Mouse (Mus musculus) limb, embryonic 14.5 days (tissue): ENCODE data around the gene Rad51c. TPM values are rescaled to one million over a fixed set of nuclear protein-coding genes. Genes with fewer than 3 reads are reported as not detected.
"Not testable (repeated sequence)": the region's sequence is repeated elsewhere in the genome, so short reads cannot be mapped to it uniquely, and the experiment has no call there.

ENCODE experiments used
- ATAC-seq: fragments of 200-750 bp; cut with Nextera tagmentation; 2 replicates; pipeline ENCODE4 v1.8.0; 2017; ENCODE audit warnings: low read depth, moderate number of reproducible peaks, moderate TSS enrichment; ENCODE audit not compliant: low FRiP score
- DNase-seq: peaks from one replicate; pipeline ENCODE4 v3.0.0-alpha.2; 2015; ENCODE audit warnings: low spot score
- H3K27ac ChIP-seq: fragments of 300-500 bp; sonication (generic); replicated peaks from 2 replicates; pipeline ENCODE4 v1.5.1; 2014; ENCODE audit warnings: low read depth, mild to moderate bottlenecking, low read length, moderate library complexity, mixed read lengths
- H3K27me3 ChIP-seq: fragments of 300-500 bp; sonication (generic); 2 replicates; pipeline ENCODE4 v1.6.1; 2014; ENCODE audit warnings: low read length, mixed read lengths; ENCODE audit not compliant: control insufficient read depth, insufficient read depth
- H3K36me3 ChIP-seq: fragments of 300-500 bp; sonication (generic); 2 replicates; pipeline ENCODE4 v1.6.1; 2014; ENCODE audit warnings: mild to moderate bottlenecking, low read length, moderate library complexity, mixed read lengths; ENCODE audit not compliant: control insufficient read depth, insufficient read depth
- H3K4me1 ChIP-seq: fragments of 300-500 bp; sonication (generic); 2 replicates; pipeline ENCODE4 v1.6.1; 2014; ENCODE audit warnings: antibody characterized with exemption, low read length, mixed read lengths; ENCODE audit not compliant: control insufficient read depth, insufficient read depth
- H3K4me2 ChIP-seq: fragments of 300-500 bp; sonication (generic); replicated peaks from 2 replicates; pipeline ENCODE4 v1.6.1; 2014; ENCODE audit warnings: low read depth, mild to moderate bottlenecking, low read length, moderate library complexity; ENCODE audit not compliant: severe bottlenecking
- H3K4me3 ChIP-seq: fragments of 300-500 bp; sonication (generic); replicated peaks from 2 replicates; pipeline ENCODE4 v1.5.1; 2014; ENCODE audit warnings: low read length
- H3K9ac ChIP-seq: fragments of 300-500 bp; sonication (generic); 2 replicates; pipeline ENCODE4 v1.6.1; 2014; ENCODE audit warnings: mild to moderate bottlenecking, low read depth, low read length, moderate library complexity; ENCODE audit not compliant: severe bottlenecking
- H3K9me3 ChIP-seq: fragments of 300-500 bp; sonication (generic); 2 replicates; pipeline ENCODE4 v1.6.1; 2016; ENCODE audit warnings: low read length; ENCODE audit not compliant: control insufficient read depth
- POLR2A ChIP-seq: fragments of 200-500 bp; IDR thresholded peaks from 2 replicates; pipeline ENCODE4 v1.8.0; 2012; ENCODE audit warnings: inconsistent platforms, mild to moderate bottlenecking, moderate library complexity, borderline replicate concordance; ENCODE audit not compliant: insufficient read depth, insufficient read length; ENCODE audit errors: extremely low read depth
- WGBS: fragments of 180-500 bp; shearing (Covaris S2); extraction: QIAGEN DNeasy Blood & Tissue Kit; methylation state at CpG from one replicate; pipeline ENCODE4 v1.1.7; 2014; 5-methylcytosine and 5-hydroxymethylcytosine counted together
- polyA plus RNA-seq, 2 experiments: library from polyadenylated mRNA; depleted of rRNA in 1 of 2; stranded (reverse) in 1 of 2; unstranded in 1 of 2; fragments of >200 nt; fragmentation: Nextera tagmentation in 1 of 2; extraction: Ambion mirVana in 1 of 2; gene quantifications; 2 replicates each; pipeline versions ENCODE4 v1.2.1 to v1.2.3; 2012 to 2014

Rad51c gene
- polyA plus RNA-seq, 2 experiments, result 8.0 to 9.8 TPM

DNA sequence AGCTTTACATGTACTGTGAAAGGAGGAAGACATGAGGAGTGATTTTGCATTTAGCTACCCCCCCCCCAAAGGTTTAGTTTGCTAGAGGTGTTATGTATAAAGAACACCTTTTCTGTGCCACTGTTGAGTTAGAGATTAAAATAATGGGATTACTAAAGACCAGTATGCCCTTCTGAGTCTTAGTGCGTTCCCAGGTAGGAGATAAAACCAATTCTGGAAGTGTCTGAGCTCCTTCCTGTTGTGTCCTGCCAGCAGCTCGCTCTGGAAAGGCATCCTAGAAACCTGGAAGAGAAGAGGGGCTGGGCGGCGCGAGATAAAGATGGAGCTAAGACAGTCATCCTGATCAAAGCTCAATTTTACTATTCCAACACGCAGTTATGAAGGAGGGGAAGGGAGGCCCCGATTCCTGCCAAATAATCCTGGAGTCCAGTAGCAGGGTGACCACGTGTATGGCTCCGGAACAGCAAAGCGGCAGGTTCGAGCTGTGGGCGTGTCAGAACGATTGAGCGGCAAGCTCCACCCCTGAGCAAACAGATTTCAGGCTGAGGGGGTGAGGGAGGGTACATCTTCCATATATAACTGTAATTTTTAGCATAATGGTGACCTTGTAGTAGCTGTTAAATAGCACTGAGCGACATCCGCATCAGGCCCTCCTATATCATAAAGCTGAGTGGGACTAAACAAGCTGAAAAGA, 40.1 kb upstream of the Rad51c start:
- DNase-seq (no peak), ATAC-seq (no peak)
- Histone ChIP-seq H3K27ac (no peak overlapping the region), H3K4me1 (no peaks in the 10 kb centered on the region), H3K27me3 (no peaks in the 10 kb centered on the region), H3K4me2 (no peak overlapping the region), H3K9ac (no peak overlapping the region), H3K4me3 (no peak overlapping the region), H3K9me3 (no peaks in the 10 kb centered on the region), H3K36me3 (no peaks in the 10 kb centered on the region)
- no peak for TF ChIP-seq POLR2A
- WGBS, result 11% methylated on average over 16 of the region's 16 CpGs

GRCm38 (mm10) chr11:87444056-87444455, 39.3 kb upstream of the Rad51c start:
- not testable (repeated sequence) for DNase-seq, H3K36me3 ChIP-seq, H3K9me3 ChIP-seq, H3K9ac ChIP-seq, H3K4me2 ChIP-seq, H3K4me1 ChIP-seq, H3K27ac ChIP-seq, H3K4me3 ChIP-seq, H3K27me3 ChIP-seq, ATAC-seq
- WGBS, result 72% methylated on average over 10 of the region's 10 CpGs

- ATAC-seq (no peak), DNase-seq (peak; percentile 87)
- Histone ChIP-seq H3K9me3 (no peaks in the 10 kb centered on the region), H3K27me3 (no peaks in the 10 kb centered on the region), H3K36me3 (no peaks in the 10 kb centered on the region), H3K27ac (no peak overlapping the region), H3K4me3 (no peak overlapping the region), H3K9ac (no peak overlapping the region), H3K4me2 (no peak overlapping the region), H3K4me1 (no peaks in the 10 kb centered on the region)
- WGBS, result under 1% methylated on average over 5 of the region's 5 CpGs
- TF ChIP-seq POLR2A, result no peak
Measured at GRCm38 (mm10) chr11:87443373-87443883, 38.7 kb upstream of the Rad51c start.

GRCm38 (mm10) chr11:87442643-87443372, 38.1 kb upstream of the Rad51c start:
- H3K4me3 ChIP-seq, result peak overlapping the region; percentile 26
- H3K27ac ChIP-seq, result peak overlapping the region; percentile 21; the same call in 1 of the 2 replicates
- peak overlapping the region; percentile 32; the same call in 1 of the 2 replicates for H3K9ac ChIP-seq
- under 1% methylated on average over 29 of the region's 62 CpGs for WGBS
- H3K4me1 ChIP-seq, H3K9me3 ChIP-seq, H3K36me3 ChIP-seq, H3K27me3 ChIP-seq: not testable (repeated sequence)
- DNase-seq, result peak; percentile 51
- ATAC-seq, result peak; percentile 95
- H3K4me2 ChIP-seq, result peak overlapping the region; percentile 45

DNA sequence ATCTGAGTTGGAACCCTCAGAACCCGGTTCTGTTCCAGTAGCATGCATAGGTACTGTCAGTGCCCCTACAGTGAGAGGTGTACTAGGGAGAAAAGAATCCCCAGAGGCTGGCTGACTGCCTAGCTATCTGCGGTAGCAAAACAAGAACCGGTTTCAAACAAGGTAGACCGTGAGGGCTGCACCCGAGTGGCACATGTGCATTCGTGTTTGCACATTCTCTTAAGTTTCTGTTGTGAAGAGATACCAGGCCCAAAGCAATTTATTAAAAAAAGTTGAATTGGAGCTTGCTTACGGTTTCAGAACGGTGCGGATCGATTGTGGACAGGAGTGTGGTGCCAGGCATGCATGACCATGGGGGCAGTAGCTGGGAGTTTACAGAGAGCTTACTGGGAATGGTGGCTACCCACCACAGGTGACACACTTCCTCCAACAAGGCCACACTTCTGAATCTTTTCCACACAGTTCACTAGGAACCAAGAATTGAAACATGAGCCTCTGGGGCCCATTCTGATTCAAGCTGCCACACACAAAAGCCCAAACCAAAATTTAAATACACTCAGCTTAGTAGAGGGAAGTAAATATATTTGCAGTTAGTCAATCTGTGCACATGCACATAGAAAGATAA, 35.2 kb upstream of the Rad51c start:
- H3K36me3 ChIP-seq, result no peaks in the 10 kb centered on the region
- H3K9me3 ChIP-seq, result no peaks in the 10 kb centered on the region
- H3K4me1 ChIP-seq, result no peaks in the 10 kb centered on the region
- ATAC-seq (no peak), DNase-seq (no peak)
- H3K4me3 ChIP-seq, result no peak overlapping the region
- no peak overlapping the region for H3K4me2 ChIP-seq
- no peaks in the 10 kb centered on the region for H3K27me3 ChIP-seq
- no peak overlapping the region for H3K9ac ChIP-seq
- 85% methylated on average over 10 of the region's 10 CpGs for WGBS
- TF ChIP-seq POLR2A, result no peak
- H3K27ac ChIP-seq, result no peak overlapping the region
